Mouse (Mus musculus): ENCODE data around the gene Hmgb1. TPM values are rescaled to one million over a fixed set of nuclear protein-coding genes. Genes with fewer than 3 reads are reported as not detected.
"Not testable (repeated sequence)": the region's sequence is repeated elsewhere in the genome, so short reads cannot be mapped to it uniquely, and the experiment has no call there.

Hmgb1 gene
- total RNA-seq, 2 experiments from 2014 or later = 193 to 198 TPM

- intact Hi-C loops (cut with DNase I) = no loop called here
- no peak for DNase-seq (ENCODE audit: extremely low spot score in 1 of 2, low spot score in 2 of 2)
These were observed 23.8 kb downstream of the Hmgb1 start for GRCm38 (mm10) chr5:149160469-149160868.

- intact Hi-C loops (cut with DNase I) = no loop called here
- DNase-seq (ENCODE audit: extremely low spot score in 1 of 2, low spot score in 2 of 2) = no peak
These were observed 25.3 kb downstream of the Hmgb1 start for GRCm38 (mm10) chr5:149159021-149159420.

- intact Hi-C loops (cut with DNase I) = no loop called here
- DNase-seq (ENCODE audit: extremely low spot score in 1 of 2, low spot score in 2 of 2) = no peak
These were observed 27.3 kb downstream of the Hmgb1 start for GRCm38 (mm10) chr5:149156886-149157563.

- intact Hi-C loops (cut with DNase I) = no loop called here
- DNase-seq (ENCODE audit: extremely low spot score in 1 of 2, low spot score in 2 of 2) = no peak
These were observed 31.5 kb downstream of the Hmgb1 start for GRCm38 (mm10) chr5:149152774-149153155.

- peak in 1 of 2 experiments; percentile 33 for DNase-seq (ENCODE audit: extremely low spot score in 1 of 2, low spot score in 2 of 2)
- intact Hi-C loops (cut with DNase I) = no loop called here
These were observed 32.1 kb downstream of the Hmgb1 start for GRCm38 (mm10) chr5:149152063-149152773.

- intact Hi-C loops (cut with DNase I) = no loop called here
- no peak for DNase-seq (ENCODE audit: extremely low spot score in 1 of 2, low spot score in 2 of 2)
These were observed 33.4 kb downstream of the Hmgb1 start for GRCm38 (mm10) chr5:149150882-149151281.

- intact Hi-C loops (cut with DNase I) = no loop called here
- DNase-seq (ENCODE audit: extremely low spot score in 1 of 2, low spot score in 2 of 2) = no peak
These were observed 36.8 kb downstream of the Hmgb1 start for GRCm38 (mm10) chr5:149147386-149148000.

GRCm38 (mm10) chr5:149146691-149147090 lies 37.6 kb downstream of the Hmgb1 start:
- intact Hi-C loops (cut with DNase I) = no loop called here
- DNase-seq (ENCODE audit: extremely low spot score in 1 of 2, low spot score in 2 of 2) = no peak

GRCm38 (mm10) chr5:149143766-149144375 lies 40.4 kb downstream of the Hmgb1 start:
- DNase-seq (ENCODE audit: extremely low spot score in 1 of 2, low spot score in 2 of 2) = peak in 1 of 2 experiments; percentile 37
- intact Hi-C loops (cut with DNase I) = no loop called here

- intact Hi-C loops (cut with DNase I) = not testable (repeated sequence)
These were observed 43.1 kb downstream of the Hmgb1 start for GRCm38 (mm10) chr5:149141155-149141554.

GRCm38 (mm10) chr5:149140336-149140735 lies 44.0 kb downstream of the Hmgb1 start:
- intact Hi-C loops (cut with DNase I) = no loop called here
- DNase-seq (ENCODE audit: extremely low spot score in 1 of 2, low spot score in 2 of 2) = no peak

More at GRCm38 (mm10) chr5:149141155-149141554, 43.1 kb downstream of the Hmgb1 start:
- DNase-seq (ENCODE audit: extremely low spot score in 1 of 2, low spot score in 2 of 2) = not testable (repeated sequence)

GRCm38 (mm10) chr5:149138087-149138486 lies 46.2 kb downstream of the Hmgb1 start:
- intact Hi-C loops (cut with DNase I); DNase-seq (ENCODE audit: extremely low spot score in 1 of 2, low spot score in 2 of 2): not testable (repeated sequence)

- DNase-seq (ENCODE audit: extremely low spot score in 1 of 2, low spot score in 2 of 2) = no peak
- intact Hi-C loops (cut with DNase I) = no loop called here
These were observed 46.8 kb downstream of the Hmgb1 start for GRCm38 (mm10) chr5:149137447-149137846.

GRCm38 (mm10) chr5:149136933-149137365 lies 47.3 kb downstream of the Hmgb1 start:
- intact Hi-C loops (cut with DNase I) = no loop called here
- DNase-seq (ENCODE audit: extremely low spot score in 1 of 2, low spot score in 2 of 2) = peak in 1 of 2 experiments; percentile 48

- intact Hi-C loops (cut with DNase I) = no loop called here
- no peak for DNase-seq (ENCODE audit: extremely low spot score in 1 of 2, low spot score in 2 of 2)
These were observed 48.6 kb downstream of the Hmgb1 start for GRCm38 (mm10) chr5:149135455-149136354.

GRCm38 (mm10) chr5:149134751-149135454 lies 49.4 kb downstream of the Hmgb1 start:
- intact Hi-C loops (cut with DNase I) = no loop called here
- no peak for DNase-seq (ENCODE audit: extremely low spot score in 1 of 2, low spot score in 2 of 2)

GRCm38 (mm10) chr5:149128473-149128872 lies 55.8 kb downstream of the Hmgb1 start:
- intact Hi-C loops (cut with DNase I) = no loop called here
- DNase-seq (ENCODE audit: extremely low spot score in 1 of 2, low spot score in 2 of 2) = no peak

- intact Hi-C loops (cut with DNase I) = no loop called here
- DNase-seq (ENCODE audit: extremely low spot score in 1 of 2, low spot score in 2 of 2) = no peak
These were observed 60.5 kb downstream of the Hmgb1 start for GRCm38 (mm10) chr5:149123795-149124194.
